Mouse (Mus musculus) heart, embryonic 16.5 days (tissue): ENCODE data around the gene Abraxas2. TPM values are rescaled to one million over a fixed set of nuclear protein-coding genes. Genes with fewer than 3 reads are reported as not detected.
A peak's percentile ranks its signal among the peaks of the same experiment; 100 is the strongest.

Experiments
- ATAC-seq: fragments of 200-750 bp; cut with Nextera tagmentation; replicated peaks from 2 replicates; pipeline ENCODE4 v1.8.0; 2017; ENCODE audit warnings: moderate number of reproducible peaks; ENCODE audit not compliant: insufficient read depth, low FRiP score; ENCODE audit errors: extremely low read depth
- H3K27ac ChIP-seq: fragments of 300-500 bp; sonication (generic); 2 replicates; pipeline ENCODE4 v1.5.1; 2014; ENCODE audit warnings: mild to moderate bottlenecking, low read length, control low read depth, moderate library complexity
- H3K27me3 ChIP-seq: fragments of 300-500 bp; sonication (generic); 2 replicates; pipeline ENCODE4 v1.6.1; 2014; ENCODE audit warnings: low read length, mixed read lengths; ENCODE audit not compliant: control insufficient read depth, insufficient read depth
- H3K36me3 ChIP-seq: fragments of 300-500 bp; sonication (generic); 2 replicates; pipeline ENCODE4 v1.6.1; 2014; ENCODE audit not compliant: control insufficient read depth, insufficient read depth
- H3K4me1 ChIP-seq: fragments of 300-500 bp; sonication (generic); 2 replicates; pipeline ENCODE4 v1.6.1; 2014; ENCODE audit warnings: low read length, mixed read lengths; ENCODE audit not compliant: control insufficient read depth, insufficient read depth
- H3K4me2 ChIP-seq: fragments of 300-500 bp; sonication (generic); 2 replicates; pipeline ENCODE4 v1.6.1; 2014; ENCODE audit warnings: low read depth, mild to moderate bottlenecking, control low read depth, low read length
- H3K4me3 ChIP-seq: fragments of 300-500 bp; sonication (generic); 2 replicates; pipeline ENCODE4 v1.5.1; 2014; ENCODE audit warnings: mild to moderate bottlenecking, control low read depth, low read length
- H3K9ac ChIP-seq: fragments of 300-500 bp; sonication (generic); 2 replicates; pipeline ENCODE4 v1.6.1; 2014; ENCODE audit warnings: low read length, control low read depth
- H3K9me3 ChIP-seq: fragments of 300-500 bp; sonication (generic); replicated peaks from 2 replicates; pipeline ENCODE4 v1.6.1; 2016; ENCODE audit warnings: low read length; ENCODE audit not compliant: control insufficient read depth
- WGBS: fragments of 180-500 bp; shearing (Covaris S2); extraction: QIAGEN DNeasy Blood & Tissue Kit; methylation state at CpG from one replicate; pipeline ENCODE4 v1.1.7; 2014; 5-methylcytosine and 5-hydroxymethylcytosine counted together
- polyA plus RNA-seq: library from polyadenylated mRNA; unstranded; fragments of >200 nt; fragmentation: Nextera tagmentation; extraction: Ambion mirVana; gene quantifications from 2 replicates; pipeline ENCODE4 v1.2.1, GENCODE M21; 2015

Abraxas2 gene
- polyA plus RNA-seq, 1 experiment from 2014 or later, result 30.0 TPM

DNA sequence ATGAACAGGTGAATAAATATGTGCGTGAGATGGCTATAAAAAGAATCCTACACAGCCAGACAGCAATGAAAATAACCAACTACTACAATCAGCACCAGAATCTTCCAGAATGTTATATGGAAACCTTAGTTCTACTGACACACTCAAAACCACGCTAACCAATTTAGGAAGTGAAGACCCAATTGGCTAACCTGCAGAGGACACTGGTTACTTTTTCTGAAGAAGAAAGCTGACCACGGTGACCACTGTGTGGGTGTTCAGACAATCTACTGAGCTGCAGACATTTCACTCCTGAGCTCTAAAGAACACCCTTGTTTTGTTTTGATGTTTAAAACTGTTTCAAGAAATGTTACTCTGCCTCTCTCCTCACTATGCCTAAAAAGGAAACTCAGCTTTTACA, 15.9 kb upstream of the Abraxas2 start:
- WGBS, result 88% methylated on average over 3 of the region's 3 CpGs
- ATAC-seq, result no peak

DNA sequence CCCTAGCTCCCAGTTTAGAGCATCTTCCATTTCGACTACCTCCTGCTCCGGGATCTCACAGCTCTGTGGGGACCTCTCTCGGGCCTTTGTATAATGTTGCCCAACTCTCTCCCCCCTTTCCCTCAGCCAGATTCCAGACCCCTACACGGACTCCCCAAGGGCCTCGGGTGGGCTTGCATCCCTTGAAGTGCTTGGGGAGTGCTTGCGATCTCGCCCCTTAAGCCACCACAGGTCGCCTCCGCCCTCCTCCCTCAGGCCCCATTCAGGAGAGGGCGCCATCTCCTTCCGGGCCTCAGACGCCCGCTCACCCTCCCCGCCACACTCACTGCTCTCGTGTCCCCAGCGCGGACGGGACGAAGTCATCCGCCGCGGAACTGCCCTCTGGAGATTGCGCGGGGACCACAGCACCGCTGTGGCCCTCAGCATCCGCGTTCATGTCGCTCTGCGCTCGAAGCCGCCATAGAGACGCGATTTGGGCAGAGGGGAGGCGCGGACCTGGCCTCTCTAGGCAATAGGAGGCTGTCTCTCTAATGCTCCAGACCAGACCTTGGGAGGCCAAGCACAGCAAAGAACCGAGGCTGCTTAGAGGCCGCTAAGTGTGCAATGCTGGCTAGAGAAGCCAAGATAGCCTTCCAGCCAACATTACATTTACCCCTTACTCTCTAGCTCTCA, 6.7 kb upstream of the Abraxas2 start, which contains the start of gene Eef1akmt2:
Gene Eef1akmt2, minus strand, starts transcription at position 501 of the 672 bp plus-strand sequence.
- H3K9ac ChIP-seq, result peak within 1 kb of the TSS; percentile 85
- ATAC-seq, result peak; percentile 95
- peak within 1 kb of the TSS; percentile 96 for H3K27ac ChIP-seq
- peaks cover 18% of the 10 kb centered on the region; the same call in 1 of the 2 replicates for H3K36me3 ChIP-seq
- peak within 1 kb of the TSS; percentile 79 for H3K4me2 ChIP-seq
- H3K9me3 ChIP-seq, result no peaks in the 10 kb centered on the region
- WGBS, result under 1% methylated on average over 37 of the region's 37 CpGs
- peaks cover 8% of the 10 kb centered on the region for H3K4me1 ChIP-seq
- peak within 1 kb of the TSS; percentile 80 for H3K4me3 ChIP-seq
- no peaks in the 10 kb centered on the region for H3K27me3 ChIP-seq

More for the DNA sequence above, 15.9 kb upstream of the Abraxas2 start:
- Histone ChIP-seq H3K36me3 (peaks cover 3% of the 10 kb centered on the region; the same call in 1 of the 2 replicates), H3K4me1 (peaks cover 3% of the 10 kb centered on the region), H3K27me3 (no peaks in the 10 kb centered on the region), H3K4me2 (no peak overlapping the region), H3K4me3 (no peak overlapping the region), H3K27ac (no peak overlapping the region), H3K9me3 (no peaks in the 10 kb centered on the region), H3K9ac (no peak overlapping the region)

DNA sequence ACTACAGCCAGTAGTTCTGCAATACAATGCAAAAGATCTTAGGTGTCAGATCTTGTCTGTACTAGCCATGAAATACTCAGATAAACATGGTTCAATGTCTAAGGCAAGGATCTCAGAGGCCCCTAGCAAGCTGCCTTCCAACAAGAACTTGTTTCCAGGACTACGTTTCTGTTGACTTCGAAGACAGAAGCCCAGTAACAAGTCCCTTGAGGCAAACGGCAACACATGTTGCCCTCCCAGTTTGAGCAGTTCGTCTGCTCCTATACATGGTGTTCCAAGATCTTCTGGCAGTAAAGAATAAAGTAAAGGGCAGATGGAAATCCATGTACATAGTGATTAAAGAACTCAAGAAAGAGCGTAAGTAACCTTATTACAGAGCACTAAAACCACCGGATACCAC, 5.7 kb upstream of the Abraxas2 start:
- Histone ChIP-seq H3K4me2 (no peak overlapping the region), H3K36me3 (peaks cover 15% of the 10 kb centered on the region; the same call in 1 of the 2 replicates), H3K4me1 (peaks cover 8% of the 10 kb centered on the region), H3K27ac (no peak overlapping the region), H3K27me3 (no peaks in the 10 kb centered on the region), H3K4me3 (no peak overlapping the region), H3K9ac (no peak overlapping the region), H3K9me3 (no peaks in the 10 kb centered on the region)
- WGBS, result 86% methylated on average over 6 of the region's 6 CpGs
- ATAC-seq, result no peak

DNA sequence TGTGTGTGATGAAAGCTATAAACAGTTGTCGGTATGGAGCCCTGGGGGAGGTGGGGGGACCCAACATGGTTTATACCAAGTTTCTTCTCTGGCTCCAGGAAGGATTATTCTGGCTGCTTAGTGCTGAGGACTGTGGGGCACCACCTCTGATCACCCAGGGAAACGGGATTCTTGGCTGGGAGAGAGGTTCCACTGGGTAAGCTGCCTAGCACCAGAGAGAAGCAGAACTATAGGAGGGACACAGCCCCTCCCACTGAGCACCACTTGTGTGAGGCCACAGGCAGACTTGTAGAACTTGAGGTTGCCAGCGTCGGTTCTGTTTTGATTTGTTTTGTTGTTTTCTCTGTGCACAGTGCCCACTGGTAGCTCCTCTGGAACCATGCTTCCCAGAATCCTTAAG, 5.1 kb upstream of the Abraxas2 start:
- no peak for ATAC-seq
- H3K4me3 ChIP-seq, result no peak overlapping the region
- 67% methylated on average over 4 of the region's 4 CpGs for WGBS
- H3K36me3 ChIP-seq, result peaks cover 9% of the 10 kb centered on the region; the same call in 1 of the 2 replicates
- H3K27ac ChIP-seq, result no peak overlapping the region
- H3K4me1 ChIP-seq, result peaks cover 8% of the 10 kb centered on the region
- H3K4me2 ChIP-seq, result no peak overlapping the region
- H3K9me3 ChIP-seq, result no peaks in the 10 kb centered on the region
- no peaks in the 10 kb centered on the region for H3K27me3 ChIP-seq
- H3K9ac ChIP-seq, result no peak overlapping the region

DNA sequence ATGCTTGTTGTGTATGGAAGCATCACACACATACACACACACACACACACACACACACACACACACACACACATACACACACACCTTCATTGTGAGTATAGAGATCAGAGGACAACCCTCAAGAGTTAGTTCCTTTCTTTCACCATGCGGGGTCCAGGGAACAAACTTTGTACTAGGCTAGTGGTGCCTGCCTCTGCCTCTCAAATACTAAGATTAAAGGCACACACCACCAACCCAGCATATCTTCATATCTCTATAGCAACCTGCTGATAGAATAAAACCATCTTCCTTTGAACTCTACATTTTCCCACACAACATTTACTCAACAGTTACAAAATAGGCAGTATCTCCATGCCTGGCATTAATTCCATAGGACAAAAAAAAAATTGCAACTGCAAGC, 2.9 kb upstream of the Abraxas2 start:
- no peak overlapping the region for H3K4me3 ChIP-seq
- no peak for ATAC-seq

DNA sequence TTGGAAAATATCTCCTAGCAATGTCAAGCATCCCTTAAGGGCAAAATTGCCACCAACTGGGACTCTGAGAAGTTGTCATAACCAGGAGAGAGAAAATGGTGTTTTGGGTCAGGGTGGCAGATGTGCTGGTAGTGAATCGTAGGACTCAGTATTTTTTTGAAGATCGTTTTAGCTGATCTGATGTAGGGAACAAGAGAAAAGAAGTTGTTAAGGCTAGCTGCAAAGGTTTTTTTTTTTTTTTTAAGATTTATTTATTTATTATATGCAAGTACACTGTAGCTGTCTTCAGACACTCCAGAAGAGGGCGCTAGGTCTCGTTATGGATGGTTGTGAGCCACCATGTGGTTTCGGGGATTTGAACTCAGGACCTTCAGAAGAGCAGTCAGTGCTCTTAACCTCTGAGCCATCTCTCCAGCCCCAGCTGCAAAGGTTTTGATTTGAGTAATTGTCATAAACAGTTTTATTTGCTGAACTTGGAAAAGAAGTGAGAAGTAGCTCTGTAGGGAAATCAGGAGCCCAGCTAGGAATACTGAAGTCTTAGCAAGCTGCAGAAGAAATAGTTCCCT, 899 bp upstream of the Abraxas2 start:
- H3K27ac ChIP-seq, result no peak overlapping the region
- peaks cover 11% of the 10 kb centered on the region for H3K4me1 ChIP-seq
- no peaks in the 10 kb centered on the region for H3K36me3 ChIP-seq
- 63% methylated on average over 5 of the region's 5 CpGs for WGBS
- H3K4me3 ChIP-seq, result no peak overlapping the region
- no peak for ATAC-seq
- H3K4me2 ChIP-seq, result no peak overlapping the region
- H3K9me3 ChIP-seq, result no peaks in the 10 kb centered on the region
- H3K27me3 ChIP-seq, result no peaks in the 10 kb centered on the region
- H3K9ac ChIP-seq, result no peak overlapping the region

More for the DNA sequence above, 2.9 kb upstream of the Abraxas2 start:
- no peak overlapping the region for H3K27ac ChIP-seq
- no peaks in the 10 kb centered on the region for H3K27me3 ChIP-seq
- H3K9ac ChIP-seq, result no peak overlapping the region
- H3K4me2 ChIP-seq, result no peak overlapping the region
- no peaks in the 10 kb centered on the region for H3K36me3 ChIP-seq
- 68% methylated on average over 1 of the region's 1 CpGs for WGBS
- peaks cover 19% of the 10 kb centered on the region for H3K4me1 ChIP-seq
- no peaks in the 10 kb centered on the region for H3K9me3 ChIP-seq

DNA sequence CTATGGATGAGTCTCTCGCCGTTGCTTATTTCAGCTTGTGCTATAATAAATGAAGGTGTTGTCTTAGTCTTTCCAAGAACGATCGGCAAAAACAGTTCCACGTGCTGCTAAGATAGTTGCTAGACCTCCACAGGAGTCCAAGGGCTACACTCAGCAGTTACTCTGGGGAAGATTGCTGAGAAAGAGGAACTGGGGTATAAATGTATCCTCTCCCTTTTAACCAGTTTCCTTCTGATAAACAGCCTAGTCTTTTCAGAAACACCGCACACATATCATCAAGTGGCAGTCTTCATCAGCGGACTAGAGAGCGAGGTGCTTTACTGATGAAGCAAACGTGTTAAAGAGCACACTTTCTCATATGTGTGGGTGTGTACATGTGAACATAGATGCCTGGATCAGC, 7.3 kb downstream of the Abraxas2 start:
- Histone ChIP-seq H3K9me3 (no peaks in the 10 kb centered on the region), H3K4me2 (no peak overlapping the region), H3K9ac (no peak overlapping the region), H3K27ac (no peak overlapping the region), H3K4me3 (no peak overlapping the region), H3K36me3 (peaks cover 15% of the 10 kb centered on the region), H3K4me1 (no peaks in the 10 kb centered on the region), H3K27me3 (no peaks in the 10 kb centered on the region)
- ATAC-seq, result no peak
- WGBS, result 89% methylated on average over 9 of the region's 9 CpGs

DNA sequence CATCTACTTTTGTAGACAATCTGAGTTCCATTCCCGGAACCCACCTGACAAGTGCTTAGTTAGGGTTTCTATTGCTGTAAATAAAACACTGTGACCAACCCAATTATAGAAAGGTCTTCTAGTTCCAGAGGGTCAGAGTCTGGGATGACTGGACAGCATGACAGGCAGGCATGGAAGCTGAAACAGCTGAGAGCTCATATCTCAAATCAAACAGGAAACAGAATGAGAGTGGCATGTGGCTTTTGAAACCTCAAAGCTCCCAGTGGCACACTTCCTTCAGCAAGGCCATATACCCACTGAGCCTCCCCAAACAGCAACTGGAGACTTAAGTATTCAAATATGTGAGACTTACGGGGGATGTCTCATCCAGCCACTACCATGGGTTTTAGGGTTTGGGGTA, 14.0 kb downstream of the Abraxas2 start:
- no peak overlapping the region for H3K27ac ChIP-seq
- no peaks in the 10 kb centered on the region for H3K9me3 ChIP-seq
- H3K4me2 ChIP-seq, result no peak overlapping the region
- H3K27me3 ChIP-seq, result no peaks in the 10 kb centered on the region
- no peak for ATAC-seq
- 87% methylated on average over 2 of the region's 2 CpGs for WGBS
- H3K4me3 ChIP-seq, result no peak overlapping the region
- H3K36me3 ChIP-seq, result peaks cover 60% of the 10 kb centered on the region
- no peaks in the 10 kb centered on the region for H3K4me1 ChIP-seq
- H3K9ac ChIP-seq, result no peak overlapping the region

DNA sequence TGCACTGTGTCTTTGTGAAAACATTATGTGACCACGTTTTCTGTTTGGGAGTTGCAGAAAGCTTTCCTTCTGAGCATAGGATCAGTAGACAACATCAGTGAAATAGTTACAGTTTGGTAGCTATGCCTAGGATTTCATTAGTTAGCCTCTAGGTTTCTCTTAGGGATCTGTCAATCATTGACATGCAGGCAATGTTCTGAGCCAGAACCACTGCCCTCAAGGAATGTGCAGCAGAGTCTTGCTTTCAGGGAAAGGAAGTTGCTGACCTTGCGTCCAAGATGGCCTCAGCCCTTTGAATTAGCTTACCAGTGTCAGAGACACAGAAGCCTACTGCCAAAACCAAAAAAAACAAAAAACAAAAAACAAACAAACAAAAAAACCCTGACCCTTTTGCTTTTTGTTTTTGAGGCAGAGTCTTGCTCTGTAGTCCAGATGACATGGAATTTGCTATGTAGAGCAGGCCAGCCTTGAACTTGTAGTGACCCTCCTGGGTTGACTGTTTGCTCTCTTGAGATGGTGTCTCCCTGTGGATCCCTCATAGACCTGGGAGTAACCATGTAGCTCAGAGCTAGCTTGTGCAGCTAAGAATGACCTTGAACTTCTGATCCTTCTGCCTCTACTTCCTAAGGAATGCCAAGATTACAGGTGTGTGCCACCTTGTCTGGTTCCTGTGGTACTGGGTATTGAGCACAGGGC, 16.5 kb downstream of the Abraxas2 start:
- Histone ChIP-seq H3K36me3 (peaks cover 70% of the 10 kb centered on the region), H3K9ac (no peak overlapping the region), H3K4me3 (no peak overlapping the region), H3K4me2 (no peak overlapping the region), H3K27ac (no peak overlapping the region), H3K27me3 (no peaks in the 10 kb centered on the region), H3K4me1 (no peaks in the 10 kb centered on the region), H3K9me3 (no peaks in the 10 kb centered on the region)
- ATAC-seq, result no peak
- WGBS, result 87% methylated on average over 2 of the region's 2 CpGs
